Mouse (Mus musculus): Measurements from ENCODE around the gene Ncoa5.

Ncoa5 gene

GRCm38 (mm10) chr2:165050826-165051548 lies 16.3 kb upstream of the Ncoa5 start:
- no peak for DNase-seq (ENCODE audit: low spot score in 2 of 2)

- no peak for DNase-seq (ENCODE audit: low spot score in 2 of 2)
These were observed 14.4 kb upstream of the Ncoa5 start for GRCm38 (mm10) chr2:165049044-165049443.

- DNase-seq (ENCODE audit: low spot score in 2 of 2) = no peak
These were observed 9.1 kb upstream of the Ncoa5 start for GRCm38 (mm10) chr2:165043729-165044128.

GRCm38 (mm10) chr2:165043090-165043636 lies 8.5 kb upstream of the Ncoa5 start:
- no peak for DNase-seq (ENCODE audit: low spot score in 2 of 2)

- no peak for DNase-seq (ENCODE audit: low spot score in 2 of 2)
These were observed 7.5 kb upstream of the Ncoa5 start for GRCm38 (mm10) chr2:165042126-165042525.

GRCm38 (mm10) chr2:165037415-165037814 lies 2.7 kb upstream of the Ncoa5 start:
- DNase-seq (ENCODE audit: low spot score in 2 of 2) = no peak

DNA sequence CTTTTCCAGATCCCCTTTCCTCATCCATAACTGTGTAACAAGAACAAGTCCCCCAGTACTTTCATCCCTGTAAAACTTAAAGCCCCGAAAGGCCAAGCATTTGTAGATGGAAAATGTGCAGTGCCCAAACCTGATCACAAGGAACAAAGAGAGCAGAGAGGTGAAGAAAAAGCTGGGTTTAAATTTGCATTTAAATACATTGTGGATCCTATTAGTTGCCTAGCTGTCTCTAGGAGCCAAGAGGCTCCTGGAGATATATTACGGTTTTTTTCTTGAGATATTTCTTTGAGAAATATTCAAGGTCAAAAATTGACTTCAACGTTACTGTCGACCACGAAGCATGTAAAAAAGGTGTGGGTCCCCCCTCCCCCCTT lies 378 bp upstream of the Ncoa5 start:
- DNase-seq (ENCODE audit: low spot score in 2 of 2) = no peak

DNA sequence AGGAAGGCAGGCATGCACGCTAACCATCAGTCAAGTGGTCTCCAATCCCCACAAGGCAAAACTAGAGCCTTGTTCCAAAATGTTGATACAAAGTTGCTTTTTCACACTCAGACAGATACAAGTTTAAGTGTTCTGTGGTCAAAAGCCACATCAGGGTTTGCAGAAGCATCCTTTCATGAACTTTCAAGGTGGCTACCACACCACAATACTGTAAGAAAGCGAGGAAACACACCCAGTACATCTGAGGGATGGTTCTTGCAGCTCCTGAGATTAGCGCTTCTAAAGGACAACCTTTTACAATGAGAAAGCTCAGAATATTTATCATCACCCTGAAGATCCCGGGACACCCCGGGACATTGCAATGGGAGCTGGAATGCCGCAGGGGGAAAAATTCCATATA lies 1.4 kb downstream of the Ncoa5 start:
- no peak for DNase-seq (ENCODE audit: low spot score in 2 of 2)

- DNase-seq (ENCODE audit: low spot score in 2 of 2) = no peak
These were observed 2.1 kb downstream of the Ncoa5 start for GRCm38 (mm10) chr2:165032533-165032932.

- DNase-seq (ENCODE audit: low spot score in 2 of 2) = no peak
These were observed 7.5 kb downstream of the Ncoa5 start for GRCm38 (mm10) chr2:165027163-165027562.

- no peak for DNase-seq (ENCODE audit: low spot score in 2 of 2)
These were observed 14.2 kb downstream of the Ncoa5 start for GRCm38 (mm10) chr2:165020490-165020889.

GRCm38 (mm10) chr2:165014935-165015334 lies 19.7 kb downstream of the Ncoa5 start:
- DNase-seq (ENCODE audit: low spot score in 2 of 2) = no peak

DNA sequence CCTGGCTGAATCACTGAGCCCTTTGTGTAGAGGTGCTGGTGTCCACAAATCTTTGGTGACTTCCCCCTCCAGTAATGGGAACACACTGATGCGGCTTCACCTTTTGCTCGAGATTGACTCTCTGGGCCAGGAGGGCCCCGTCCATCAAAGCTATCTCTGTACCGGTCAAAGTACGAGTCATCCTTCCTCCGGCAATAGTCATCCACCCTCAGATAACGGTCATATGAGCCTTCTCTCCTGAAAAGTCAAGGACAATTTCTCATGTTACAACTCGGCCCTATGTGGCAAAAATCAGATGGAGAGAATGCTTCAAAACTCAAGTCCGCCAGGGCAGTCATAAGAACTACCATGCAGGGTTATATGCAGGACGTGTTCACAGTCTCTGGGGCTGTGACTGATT lies 24.3 kb downstream of the Ncoa5 start:
- DNase-seq (ENCODE audit: low spot score in 2 of 2) = no peak

DNA sequence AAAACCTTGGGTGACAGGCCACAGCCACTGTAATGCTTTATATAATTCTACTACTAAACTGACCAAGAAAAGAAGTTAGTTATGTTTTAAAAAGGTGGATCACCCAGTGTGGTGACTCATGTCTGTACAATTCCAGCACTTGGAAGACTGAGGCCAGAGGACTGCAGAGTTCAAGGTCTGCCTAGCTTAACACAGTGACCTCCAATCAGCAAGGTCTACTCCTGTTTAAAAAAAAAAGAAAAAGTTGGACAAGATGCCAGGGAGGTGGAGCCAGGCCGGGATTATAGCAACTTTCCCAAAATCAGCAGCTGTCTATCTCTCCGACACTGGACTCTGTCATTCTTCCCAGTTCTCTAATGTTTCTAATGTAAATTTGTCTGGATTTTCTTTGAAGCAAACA lies 25.1 kb downstream of the Ncoa5 start:
- DNase-seq (ENCODE audit: low spot score in 2 of 2) = no peak

DNA sequence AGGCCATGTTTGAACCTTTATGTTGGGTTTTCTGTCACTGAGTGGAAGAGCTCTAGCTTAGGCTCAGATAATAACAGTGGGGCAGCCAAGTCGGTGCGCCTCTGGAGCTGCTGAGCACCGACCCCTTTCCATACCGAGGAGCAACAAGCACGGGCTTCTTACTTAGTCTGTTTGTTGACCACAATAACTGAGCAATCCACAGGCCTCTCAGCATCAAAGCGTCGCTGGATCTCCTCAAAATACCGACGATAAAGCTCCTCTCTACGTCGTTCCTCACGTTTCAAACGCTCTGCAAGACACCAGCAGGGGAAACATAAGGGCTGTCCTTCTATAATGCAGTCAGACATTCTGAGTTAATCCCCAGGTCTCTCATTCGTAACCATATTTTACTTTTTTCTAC lies 25.5 kb downstream of the Ncoa5 start:
- no peak for DNase-seq (ENCODE audit: low spot score in 2 of 2)

DNA sequence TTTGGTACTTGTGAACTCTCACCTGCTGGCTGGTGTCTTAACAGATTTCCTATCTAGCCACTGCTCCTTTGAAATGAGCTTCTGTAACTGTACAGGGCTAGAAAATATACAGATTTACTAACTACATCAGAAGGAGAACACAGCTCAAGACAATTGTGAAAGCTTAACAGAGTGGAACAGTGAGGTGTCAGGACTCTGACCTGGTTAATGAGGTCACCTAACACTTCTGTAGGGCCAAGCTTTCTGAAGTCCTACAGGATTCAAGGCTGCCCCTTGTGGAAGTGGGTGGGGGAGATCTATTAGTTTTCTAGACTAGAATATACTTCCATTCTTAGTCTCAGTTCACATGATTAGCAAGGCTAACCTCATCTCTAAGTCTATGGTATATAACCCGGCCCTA lies 26.7 kb downstream of the Ncoa5 start:
- no peak for DNase-seq (ENCODE audit: low spot score in 2 of 2)

GRCm38 (mm10) chr2:165006813-165007212 lies 27.9 kb downstream of the Ncoa5 start:
- DNase-seq (ENCODE audit: low spot score in 2 of 2) = no peak

DNA sequence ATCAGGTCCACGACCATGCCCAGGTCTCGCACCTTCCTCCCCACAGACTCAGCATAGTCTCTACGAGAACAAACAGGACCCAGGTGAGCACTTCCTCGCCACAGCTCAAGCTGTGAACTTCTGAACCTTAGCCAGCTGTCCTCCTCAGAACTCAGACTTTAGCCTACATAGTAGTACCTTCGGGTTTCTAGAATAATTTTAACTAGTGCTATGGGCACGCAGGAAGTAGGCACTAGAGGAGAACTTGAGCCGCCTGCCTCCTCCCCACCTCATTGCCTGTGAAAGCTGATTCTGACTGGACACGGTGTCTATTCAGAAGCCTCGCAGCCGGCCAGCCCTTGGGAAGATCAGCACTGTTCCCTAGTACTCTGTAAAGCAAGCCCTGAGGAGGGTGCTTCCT lies 30.4 kb downstream of the Ncoa5 start:
- DNase-seq (ENCODE audit: low spot score in 2 of 2) = no peak

GRCm38 (mm10) chr2:165003108-165003507 lies 31.6 kb downstream of the Ncoa5 start:
- no peak for DNase-seq (ENCODE audit: low spot score in 2 of 2)

DNA sequence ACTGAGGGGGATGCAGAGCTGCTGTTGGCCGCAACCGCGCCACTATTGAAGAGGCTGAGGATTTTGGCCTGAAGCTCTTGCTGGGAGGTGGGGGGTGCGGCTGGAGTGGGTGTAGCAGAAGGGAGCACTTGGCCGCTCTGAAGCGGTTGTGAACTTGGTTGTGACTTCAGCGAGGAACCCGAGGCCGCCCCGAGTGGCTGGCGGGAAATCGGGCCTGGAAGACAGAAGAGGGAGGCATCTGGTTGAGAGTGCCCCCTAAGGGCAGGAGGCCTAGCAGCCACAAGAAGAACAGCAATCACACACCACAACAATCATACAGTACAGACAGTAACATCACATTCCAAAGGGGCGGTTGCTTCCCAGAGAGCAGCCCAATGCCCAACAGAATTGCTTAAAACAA lies 32.7 kb downstream of the Ncoa5 start:
- no peak for DNase-seq (ENCODE audit: low spot score in 2 of 2)

- DNase-seq (ENCODE audit: low spot score in 2 of 2) = peak in 1 of 2 experiments; percentile 12
These were observed 36.8 kb downstream of the Ncoa5 start for GRCm38 (mm10) chr2:164997721-164998428.

DNA sequence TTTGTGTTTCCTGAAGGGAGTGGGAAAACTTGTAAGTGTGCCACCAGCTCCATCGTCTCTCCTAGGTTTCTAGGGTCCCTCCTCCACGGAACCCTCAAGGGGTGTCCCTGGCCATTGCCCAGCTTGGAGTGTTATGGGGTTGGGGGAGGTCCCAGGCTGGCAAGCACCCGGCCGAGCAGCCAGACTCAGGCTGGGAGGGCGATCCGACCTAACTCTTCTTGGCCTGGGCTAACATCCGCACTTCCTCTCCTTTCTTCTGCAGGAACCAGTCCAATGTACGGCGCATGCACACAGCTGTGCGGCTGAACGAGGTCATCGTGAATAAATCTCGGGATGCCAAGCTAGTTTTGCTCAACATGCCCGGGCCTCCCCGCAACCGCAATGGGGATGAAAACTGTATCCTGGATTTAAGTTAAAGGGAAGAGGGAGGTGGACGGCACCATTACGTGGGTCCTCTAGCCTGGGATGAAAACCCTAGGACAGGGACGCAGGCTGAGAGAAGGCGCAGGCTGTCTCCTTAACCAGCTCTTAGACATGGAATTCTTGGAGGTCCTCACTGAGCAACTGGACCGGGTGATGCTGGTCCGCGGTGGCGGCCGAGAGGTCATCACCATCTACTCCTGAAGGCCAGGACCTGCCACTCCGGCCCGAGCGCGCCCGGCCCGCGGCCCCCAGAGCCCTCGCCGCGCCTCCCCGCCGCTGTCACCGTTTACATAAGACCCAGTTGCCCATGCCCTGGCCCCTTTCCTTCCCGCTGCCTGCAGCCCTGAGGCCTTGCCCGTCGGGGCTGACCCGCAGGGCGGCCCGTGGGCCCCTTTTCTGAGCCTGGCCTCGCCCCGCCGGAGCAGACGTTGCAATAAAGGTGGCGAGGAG lies 37.6 kb downstream of the Ncoa5 start:
- no peak for DNase-seq (ENCODE audit: low spot score in 2 of 2)

Measured in urinary bladder, postnatal 36 days (tissue).